Mouse (Mus musculus) liver, adult 2 months (tissue): Measurements from ENCODE around the gene Plekha1.

Experiments used
- CTCF ChIP-seq: fragments of 200-500 bp; IDR thresholded peaks from 2 replicates; pipeline ENCODE4 v1.5.1; 2011; ENCODE audit warnings: low read depth, low read length, control low read depth
- POLR2A ChIP-seq: fragments of 200-500 bp; IDR thresholded peaks from 2 replicates; pipeline ENCODE4 v1.6.1; 2011; ENCODE audit warnings: low read length, control low read depth; ENCODE audit not compliant: insufficient read depth; ENCODE audit errors: extremely low read depth

DNA sequence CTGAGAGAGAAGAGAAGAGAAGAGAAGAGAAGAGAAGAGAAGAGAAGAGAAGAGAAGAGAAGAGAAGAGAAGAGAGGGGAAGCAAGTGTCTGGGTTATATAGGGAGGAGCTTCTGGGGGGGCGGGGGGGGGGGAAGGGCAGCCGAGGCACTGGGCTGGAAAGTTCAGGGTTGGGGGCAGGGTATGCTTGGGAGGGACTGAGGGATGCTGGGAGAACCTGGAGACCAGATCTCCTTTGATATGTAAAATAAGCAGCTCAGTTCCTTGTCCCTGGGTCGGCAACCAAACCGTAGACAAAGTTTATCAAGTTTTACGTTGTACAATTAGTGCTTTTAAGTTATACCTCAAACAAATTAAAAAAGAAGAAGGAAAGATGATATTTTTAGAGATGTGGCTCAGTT, 5.6 kb upstream of the Plekha1 start:
- TF ChIP-seq POLR2A (no peak), CTCF (no peak)
